Mouse (Mus musculus): ENCODE data around the gene Cecr2.

DNA sequence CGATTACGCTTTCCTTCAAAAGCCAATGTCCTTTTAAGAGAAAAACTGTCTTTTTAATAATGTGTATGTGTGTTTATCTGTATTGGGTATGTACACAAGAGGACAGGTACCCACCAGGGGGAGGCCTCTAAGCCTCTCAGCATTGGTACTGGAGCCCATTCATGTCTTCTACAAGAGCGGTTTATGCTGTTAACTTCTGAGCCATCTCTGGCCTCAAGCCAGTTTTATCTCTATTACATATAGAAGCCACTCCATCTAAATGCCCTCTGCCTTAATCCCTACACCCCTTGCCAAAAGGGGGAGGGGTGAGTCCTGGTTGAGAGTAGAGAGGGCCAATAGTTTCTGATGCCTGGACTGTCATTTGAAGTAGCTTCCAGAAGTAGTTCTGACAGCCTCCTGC is 48.6 kb downstream of the Cecr2 start:
- no peak for TF ChIP-seq CTCF (IDR thresholded peaks at IDR 0.05; ENCODE audit: low read depth, low read length)
- TF ChIP-seq POLR2A (IDR thresholded peaks at IDR 0.05; ENCODE audit: extremely low read depth, insufficient read depth, low read length), result no peak
